Mouse (Mus musculus): ENCODE results near the gene Iqschfp.

GRCm38 (mm10) chr3:68305647-68306046 lies 413.6 kb downstream of the Iqschfp start:
- TF ChIP-seq GATA1 (IDR thresholded peaks at IDR 0.05; ENCODE audit: borderline replicate concordance, low read length) (no peak), FLI1 (IDR thresholded peaks at IDR 0.05; ENCODE audit: low read length) (no peak)

Data from megakaryocyte, embryonic 14.5 days (primary cell).